Mouse (Mus musculus): ENCODE data around the gene Trim41. TPM values are rescaled to one million over a fixed set of nuclear protein-coding genes. Genes with fewer than 3 reads are reported as not detected.

Trim41 gene
- total and polyA plus RNA-seq, 2 experiments from 2014 or later = 2.7 to 39.6 TPM

- WGBS = 6% methylated on average over 18 of the region's 18 CpGs
- Histone ChIP-seq H3K27me3 (ENCODE audit: control insufficient read depth, insufficient read depth, low read length) (no peaks in the 10 kb centered on the region), H3K9me3 (replicated peaks; ENCODE audit: control insufficient read depth, low read length) (no peaks in the 10 kb centered on the region), H3K27ac (ENCODE audit: low read depth) (peak overlapping the region; percentile 97), H3K4me2 (ENCODE audit: low read depth, low read length) (peak overlapping the region; percentile 83), H3K4me3 (ENCODE audit: low read depth, low read length) (peak overlapping the region; percentile 66), H3K4me1 (ENCODE audit: control insufficient read depth, insufficient read depth) (peaks cover 18% of the 10 kb centered on the region), H3K36me3 (replicated peaks; ENCODE audit: control insufficient read depth, insufficient read depth, low read length) (peaks cover 27% of the 10 kb centered on the region), H3K9ac (replicated peaks; ENCODE audit: low read depth, low read length) (peak overlapping the region; percentile 60)
- TF ChIP-seq CTCF (IDR thresholded peaks at IDR 0.05; ENCODE audit: low read depth) (no peak), EP300 (IDR thresholded peaks at IDR 0.05; ENCODE audit: low read depth) (no peak)
- ATAC-seq (ENCODE audit: insufficient read depth, low read depth) = peak; percentile 5; the same call in 1 of the 2 replicates
- DNase-seq (ENCODE audit: low spot score) = no peak
Measured at GRCm38 (mm10) chr11:48798984-48799920, 17.9 kb downstream of the Trim41 start.

DNA sequence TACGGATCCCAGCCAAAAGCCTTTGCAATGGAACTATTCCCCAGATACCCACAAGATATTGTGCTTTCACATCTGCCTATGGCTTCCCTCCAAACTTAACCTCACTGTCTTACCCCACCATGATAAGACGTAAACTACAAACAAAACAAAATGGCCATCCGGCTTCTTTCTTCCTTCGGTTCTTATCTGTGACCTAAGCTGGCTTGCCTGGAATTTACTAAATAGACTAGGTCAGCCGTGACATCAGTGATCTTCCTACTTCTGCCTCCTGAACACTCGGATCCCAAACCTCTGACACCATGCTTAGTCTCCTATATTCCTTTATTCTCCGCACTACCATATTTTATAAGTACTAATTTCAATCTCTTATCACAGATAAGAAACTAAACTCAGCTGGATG, 18.8 kb downstream of the Trim41 start:
- Histone ChIP-seq H3K9me3 (replicated peaks; ENCODE audit: control insufficient read depth, low read length) (no peaks in the 10 kb centered on the region), H3K4me3 (ENCODE audit: low read depth, low read length) (no peak overlapping the region), H3K27me3 (ENCODE audit: control insufficient read depth, insufficient read depth, low read length) (no peaks in the 10 kb centered on the region), H3K36me3 (replicated peaks; ENCODE audit: control insufficient read depth, insufficient read depth, low read length) (peaks cover 17% of the 10 kb centered on the region), H3K4me1 (ENCODE audit: control insufficient read depth, insufficient read depth) (peaks cover 18% of the 10 kb centered on the region), H3K27ac (ENCODE audit: low read depth) (peak overlapping the region; percentile 37), H3K4me2 (ENCODE audit: low read depth, low read length) (peak overlapping the region; percentile 83), H3K9ac (replicated peaks; ENCODE audit: low read depth, low read length) (no peak overlapping the region)
- ATAC-seq (ENCODE audit: insufficient read depth, low read depth) = no peak
- no peak for TF ChIP-seq EP300 (IDR thresholded peaks at IDR 0.05; ENCODE audit: low read depth)
- no peak for TF ChIP-seq CTCF (IDR thresholded peaks at IDR 0.05; ENCODE audit: low read depth)
- DNase-seq (ENCODE audit: low spot score) = no peak
- 50% methylated on average over 7 of the region's 7 CpGs for WGBS

GRCm38 (mm10) chr11:48797287-48797686, 19.9 kb downstream of the Trim41 start:
- H3K4me3 ChIP-seq (ENCODE audit: low read depth, low read length) = no peak overlapping the region
- DNase-seq (ENCODE audit: low spot score) (no peak), ATAC-seq (ENCODE audit: insufficient read depth, low read depth) (no peak)
- H3K27ac ChIP-seq (ENCODE audit: low read depth) = no peak overlapping the region
- peaks cover 9% of the 10 kb centered on the region for H3K36me3 ChIP-seq (replicated peaks; ENCODE audit: control insufficient read depth, insufficient read depth, low read length)
- H3K4me2 ChIP-seq (ENCODE audit: low read depth, low read length) = no peak overlapping the region
- H3K9ac ChIP-seq (replicated peaks; ENCODE audit: low read depth, low read length) = no peak overlapping the region
- no peaks in the 10 kb centered on the region for H3K27me3 ChIP-seq (ENCODE audit: control insufficient read depth, insufficient read depth, low read length)
- TF ChIP-seq CTCF (IDR thresholded peaks at IDR 0.05; ENCODE audit: low read depth) (no peak), EP300 (IDR thresholded peaks at IDR 0.05; ENCODE audit: low read depth) (no peak)
- peaks cover 18% of the 10 kb centered on the region for H3K4me1 ChIP-seq (ENCODE audit: control insufficient read depth, insufficient read depth)
- H3K9me3 ChIP-seq (replicated peaks; ENCODE audit: control insufficient read depth, low read length) = no peaks in the 10 kb centered on the region
- 64% methylated on average over 5 of the region's 5 CpGs for WGBS

DNA sequence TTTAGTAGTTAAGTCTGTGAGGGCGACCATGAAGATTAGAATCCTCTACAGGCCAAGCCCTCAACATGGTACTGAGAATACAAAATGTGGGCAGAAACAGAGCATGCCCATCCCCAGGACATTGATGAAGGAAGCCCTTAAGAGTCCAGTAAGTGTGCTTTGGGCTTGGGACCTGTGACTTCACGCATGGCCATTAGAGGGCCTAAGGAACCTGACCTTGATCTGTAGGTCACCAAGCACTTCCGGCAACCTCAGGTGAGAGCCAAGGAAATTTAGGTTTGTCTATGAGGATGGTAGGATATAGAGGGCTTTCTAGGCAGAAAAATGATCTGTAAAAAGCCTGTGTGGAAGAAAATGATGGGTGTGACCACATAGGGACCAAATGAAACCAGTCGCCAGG, 20.9 kb downstream of the Trim41 start:
- Histone ChIP-seq H3K27me3 (ENCODE audit: control insufficient read depth, insufficient read depth, low read length) (no peaks in the 10 kb centered on the region), H3K36me3 (replicated peaks; ENCODE audit: control insufficient read depth, insufficient read depth, low read length) (no peaks in the 10 kb centered on the region), H3K9me3 (replicated peaks; ENCODE audit: control insufficient read depth, low read length) (no peaks in the 10 kb centered on the region), H3K9ac (replicated peaks; ENCODE audit: low read depth, low read length) (no peak overlapping the region), H3K27ac (ENCODE audit: low read depth) (no peak overlapping the region), H3K4me3 (ENCODE audit: low read depth, low read length) (no peak overlapping the region), H3K4me1 (ENCODE audit: control insufficient read depth, insufficient read depth) (peaks cover 8% of the 10 kb centered on the region), H3K4me2 (ENCODE audit: low read depth, low read length) (no peak overlapping the region)
- WGBS = 77% methylated on average over 4 of the region's 4 CpGs
- TF ChIP-seq CTCF (IDR thresholded peaks at IDR 0.05; ENCODE audit: low read depth) (no peak), EP300 (IDR thresholded peaks at IDR 0.05; ENCODE audit: low read depth) (no peak)
- ATAC-seq (ENCODE audit: insufficient read depth, low read depth) (no peak), DNase-seq (ENCODE audit: low spot score) (no peak)

DNA sequence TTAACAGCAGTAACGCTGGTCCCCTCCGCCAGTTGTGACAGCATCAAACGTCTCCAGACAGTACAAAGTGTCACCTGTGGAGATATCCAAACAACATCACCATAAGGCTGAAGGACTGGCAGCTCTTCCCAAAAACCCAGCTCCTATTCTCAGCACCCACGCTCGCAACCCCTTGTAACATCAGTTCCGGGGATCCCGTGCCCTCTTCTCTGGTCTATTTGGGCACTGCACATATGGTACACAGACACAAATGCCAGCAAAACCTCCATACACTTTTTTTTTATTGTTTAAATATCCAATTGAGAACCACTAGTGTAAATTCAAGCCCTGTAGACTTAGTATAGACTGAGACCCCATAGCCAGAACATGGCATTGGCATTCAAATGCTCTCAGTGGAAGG, 21.9 kb downstream of the Trim41 start:
- H3K9me3 ChIP-seq (replicated peaks; ENCODE audit: control insufficient read depth, low read length) = no peaks in the 10 kb centered on the region
- H3K4me2 ChIP-seq (ENCODE audit: low read depth, low read length) = no peak overlapping the region
- H3K4me3 ChIP-seq (ENCODE audit: low read depth, low read length) = no peak overlapping the region
- H3K27ac ChIP-seq (ENCODE audit: low read depth) = no peak overlapping the region
- no peaks in the 10 kb centered on the region for H3K36me3 ChIP-seq (replicated peaks; ENCODE audit: control insufficient read depth, insufficient read depth, low read length)
- H3K4me1 ChIP-seq (ENCODE audit: control insufficient read depth, insufficient read depth) = peaks cover 5% of the 10 kb centered on the region; the same call in 1 of the 2 replicates
- WGBS = 86% methylated on average over 7 of the region's 7 CpGs
- H3K27me3 ChIP-seq (ENCODE audit: control insufficient read depth, insufficient read depth, low read length) = no peaks in the 10 kb centered on the region
- no peak for DNase-seq (ENCODE audit: low spot score)
- no peak for TF ChIP-seq EP300 (IDR thresholded peaks at IDR 0.05; ENCODE audit: low read depth)
- TF ChIP-seq CTCF (IDR thresholded peaks at IDR 0.05; ENCODE audit: low read depth) = no peak
- no peak overlapping the region for H3K9ac ChIP-seq (replicated peaks; ENCODE audit: low read depth, low read length)
- no peak for ATAC-seq (ENCODE audit: insufficient read depth, low read depth)

Measured in heart, postnatal 0 days (tissue).